Mouse (Mus musculus): ENCODE data around the gene Ring1.
A peak's percentile ranks its signal among the peaks of the same experiment; 100 is the strongest.

Gene Ring1

GRCm38 (mm10) chr17:33991788-33992664 lies 32.5 kb downstream of the Ring1 start:
- peak; percentile 77 to 86 for DNase-seq

GRCm38 (mm10) chr17:33982136-33982535 lies 42.3 kb downstream of the Ring1 start:
- peak; percentile 79 to 88 for DNase-seq

- DNase-seq, result peak; percentile 90 to 93
Measured at GRCm38 (mm10) chr17:33981192-33981909, 43.1 kb downstream of the Ring1 start.

- DNase-seq, result no peak
Measured at GRCm38 (mm10) chr17:33980181-33981035, 44.1 kb downstream of the Ring1 start.

GRCm38 (mm10) chr17:33979512-33980050 lies 44.9 kb downstream of the Ring1 start:
- no peak for DNase-seq

- peak; percentile 54 to 68 for DNase-seq
Measured at GRCm38 (mm10) chr17:33978631-33979031, 45.8 kb downstream of the Ring1 start.

GRCm38 (mm10) chr17:33977861-33978557 lies 46.5 kb downstream of the Ring1 start:
- no peak for DNase-seq

GRCm38 (mm10) chr17:33973572-33973971 lies 50.9 kb downstream of the Ring1 start:
- no peak for DNase-seq

GRCm38 (mm10) chr17:33972691-33973090 lies 51.8 kb downstream of the Ring1 start:
- no peak for DNase-seq
